Mouse (Mus musculus) MEL (cell line): Measurements from ENCODE around the gene Itsn1. TPM values are rescaled to one million over a fixed set of nuclear protein-coding genes. Genes with fewer than 3 reads are reported as not detected.
A peak's percentile ranks its signal among the peaks of the same experiment; 100 is the strongest.

Source experiments
- DNase-seq: peaks from one replicate; pipeline ENCODE4 v3.0.0; 2011; ENCODE audit warnings: low read depth, low spot score
- H3K27ac ChIP-seq: 2 replicates; pipeline ENCODE4 v1.5.1; 2012; ENCODE audit warnings: low read depth, mild to moderate bottlenecking, control low read depth, low read length, moderate library complexity; ENCODE audit not compliant: control insufficient read depth
- H3K27me3 ChIP-seq, 2 experiments: fragments of 150-350 bp in 1 of 2; sonication (generic) in 1 of 2; 2 replicates each; pipeline ENCODE4 v1.6.1; 2012; ENCODE audit warnings: low read length in 2 of 2, mild to moderate bottlenecking in 2 of 2, improper control_type of control experiment in 1 of 2, moderate library complexity in 1 of 2; ENCODE audit not compliant: insufficient read depth in 2 of 2, control insufficient read depth in 1 of 2
- H3K36me3 ChIP-seq, 2 experiments: 2 replicates each; pipeline ENCODE4 v1.6.1; 2012 to 2014; ENCODE audit warnings: low read length in 2 of 2, improper control_type of control experiment in 1 of 2, inconsistent platforms in 1 of 2, mild to moderate bottlenecking in 1 of 2; ENCODE audit not compliant: insufficient read depth in 2 of 2, control insufficient read depth in 1 of 2
- H3K4me1 ChIP-seq, 2 experiments: fragments of 150-350 bp in 1 of 2; sonication (generic) in 1 of 2; 2 replicates each; pipeline ENCODE4 v1.6.1; 2012; ENCODE audit warnings: low read length in 2 of 2, improper control_type of control experiment in 1 of 2, mild to moderate bottlenecking in 1 of 2; ENCODE audit not compliant: insufficient read depth in 2 of 2, control insufficient read depth in 1 of 2
- H3K4me3 ChIP-seq, 2 experiments: fragments of 150-350 bp in 1 of 2; sonication (generic) in 1 of 2; 2 replicates each; pipeline ENCODE4 v1.5.1; 2012; ENCODE audit warnings: low read depth in 2 of 2, low read length in 2 of 2, mild to moderate bottlenecking in 2 of 2, moderate library complexity in 2 of 2, control low read depth in 1 of 2, improper control_type of control experiment in 1 of 2; ENCODE audit not compliant: control insufficient read depth in 1 of 2, insufficient read depth in 1 of 2
- H3K79me2 ChIP-seq: 2 replicates; pipeline ENCODE4 v1.6.1; 2012; ENCODE audit warnings: mild to moderate bottlenecking, low read length, moderate library complexity; ENCODE audit not compliant: control insufficient read depth, poor library complexity, insufficient read depth
- H3K9ac ChIP-seq: 2 replicates; pipeline ENCODE4 v1.6.1; 2012; ENCODE audit warnings: low read depth, mild to moderate bottlenecking, control low read depth, low read length, moderate library complexity; ENCODE audit not compliant: control insufficient read depth, poor library complexity, severe bottlenecking
- H3K9me3 ChIP-seq: fragments of 150-350 bp; sonication (generic); replicated peaks from 2 replicates; pipeline ENCODE4 v1.6.1; 2012; ENCODE audit warnings: mild to moderate bottlenecking, low read length, improper control_type of control experiment, moderate library complexity; ENCODE audit not compliant: insufficient read depth
- BHLHE40 ChIP-seq: IDR thresholded peaks from 2 replicates; pipeline ENCODE4 v1.6.1; 2012; ENCODE audit warnings: low read depth, mild to moderate bottlenecking, inconsistent platforms, low read length, improper control_type of control experiment, borderline replicate concordance
- CHD1 ChIP-seq: IDR thresholded peaks from 2 replicates; pipeline ENCODE4 v1.6.1; 2012; ENCODE audit warnings: low read depth, mild to moderate bottlenecking, inconsistent platforms, low read length, improper control_type of control experiment
- CTCF ChIP-seq, 3 experiments: IDR thresholded peaks in 2 of 3; conservative IDR thresholded peaks in 1 of 3; 2 replicates each; pipeline ENCODE4 v1.5.1; 2011 to 2012; ENCODE audit warnings: low read length in 3 of 3, low read depth in 2 of 3, mild to moderate bottlenecking in 2 of 3, improper control_type of control experiment in 1 of 3, inconsistent platforms in 1 of 3, mixed read lengths in 1 of 3, moderate library complexity in 1 of 3; ENCODE audit not compliant: control insufficient read depth in 1 of 3, insufficient read depth in 1 of 3, poor library complexity in 1 of 3, severe bottlenecking in 1 of 3
- ELF1 ChIP-seq: IDR thresholded peaks from 2 replicates; pipeline ENCODE4 v1.6.1; 2014; ENCODE audit warnings: low read depth, mild to moderate bottlenecking, inconsistent platforms, low read length, improper control_type of control experiment, moderate library complexity
- GATA1 ChIP-seq: IDR thresholded peaks from 2 replicates; pipeline ENCODE4 v1.6.1; 2011; ENCODE audit warnings: low read depth, low read length, improper control_type of control experiment
- HCFC1 ChIP-seq: IDR thresholded peaks from 2 replicates; pipeline ENCODE4 v1.6.1; 2012; ENCODE audit warnings: low read depth, mild to moderate bottlenecking, inconsistent platforms, low read length, improper control_type of control experiment, moderate library complexity
- MAZ ChIP-seq: IDR thresholded peaks from 2 replicates; pipeline ENCODE4 v1.6.1; 2012; ENCODE audit warnings: low read depth, mild to moderate bottlenecking, inconsistent platforms, low read length, improper control_type of control experiment
- MEF2A ChIP-seq: IDR thresholded peaks from 2 replicates; pipeline ENCODE4 v1.6.1; 2014; ENCODE audit warnings: low read depth, mild to moderate bottlenecking, inconsistent platforms, low read length, improper control_type of control experiment; ENCODE audit not compliant: poor library complexity, insufficient replicate concordance, severe bottlenecking; ENCODE audit errors: extremely low read depth
- NRF1 ChIP-seq: IDR thresholded peaks from 2 replicates; pipeline ENCODE4 v1.6.1; 2014; ENCODE audit warnings: low read depth, mild to moderate bottlenecking, inconsistent platforms, low read length, improper control_type of control experiment, moderate library complexity; ENCODE audit not compliant: poor library complexity, insufficient read depth, severe bottlenecking
- POLR2AphosphoS2 ChIP-seq: IDR thresholded peaks from 2 replicates; pipeline ENCODE4 v1.6.1; 2011; ENCODE audit warnings: low read length, improper control_type of control experiment
- POLR2AphosphoS5 ChIP-seq: IDR thresholded peaks from 2 replicates; pipeline ENCODE4 v1.6.1; 2012; ENCODE audit warnings: low read depth, borderline replicate concordance, mild to moderate bottlenecking, inconsistent platforms, low read length, moderate library complexity, mixed read lengths
- RAD21 ChIP-seq: IDR thresholded peaks from 2 replicates; pipeline ENCODE4 v1.6.1; 2011; ENCODE audit warnings: mild to moderate bottlenecking, low read depth, low read length, improper control_type of control experiment
- RCOR1 ChIP-seq: IDR thresholded peaks from 2 replicates; pipeline ENCODE4 v1.6.1; 2012; ENCODE audit warnings: low read depth, mild to moderate bottlenecking, inconsistent platforms, low read length, improper control_type of control experiment
- SMC3 ChIP-seq: IDR thresholded peaks from 2 replicates; pipeline ENCODE4 v1.6.1; 2011; ENCODE audit warnings: low read depth, low read length, improper control_type of control experiment
- TBP ChIP-seq: IDR thresholded peaks from 2 replicates; pipeline ENCODE4 v1.8.0; 2011; ENCODE audit warnings: low read depth, low read length, improper control_type of control experiment
- UBTF ChIP-seq: IDR thresholded peaks from 2 replicates; pipeline ENCODE4 v1.6.1; 2012; ENCODE audit warnings: low read depth, mild to moderate bottlenecking, inconsistent platforms, low read length, improper control_type of control experiment, moderate library complexity, borderline replicate concordance; ENCODE audit not compliant: insufficient read depth
- USF1 ChIP-seq: IDR thresholded peaks from 2 replicates; pipeline ENCODE4 v1.6.1; 2014; ENCODE audit warnings: low read depth, mild to moderate bottlenecking, inconsistent platforms, low read length, improper control_type of control experiment, moderate library complexity
- USF2 ChIP-seq, 2 experiments: IDR thresholded peaks; 2 replicates each; pipeline ENCODE4 v1.6.1; 2011 to 2012; ENCODE audit warnings: improper control_type of control experiment in 2 of 2, low read length in 2 of 2, borderline replicate concordance in 1 of 2, inconsistent platforms in 1 of 2, low read depth in 1 of 2, mild to moderate bottlenecking in 1 of 2; ENCODE audit not compliant: insufficient read depth in 1 of 2
- ZC3H11A ChIP-seq: IDR thresholded peaks from 2 replicates; pipeline ENCODE4 v1.6.1; 2012; ENCODE audit warnings: low read depth, mild to moderate bottlenecking, inconsistent platforms, low read length, improper control_type of control experiment
- ZNF384 ChIP-seq: IDR thresholded peaks from 2 replicates; pipeline ENCODE4 v1.6.1; 2012; ENCODE audit warnings: low read depth, mild to moderate bottlenecking, inconsistent platforms, low read length, improper control_type of control experiment
- polyA plus RNA-seq, 2 experiments: library from polyadenylated mRNA; stranded (reverse) in 1 of 2; unstranded in 1 of 2; fragments of >175 nt in 1 of 2; fragments of >200 nt in 1 of 2; gene quantifications; 2 replicates each; pipeline versions ENCODE4 v1.2.1 to v1.2.4; 2012; ENCODE audit warnings: low replicate concordance in 2 of 2, low read depth in 1 of 2; ENCODE audit not compliant: insufficient read length in 2 of 2, insufficient read depth in 1 of 2, missing spikeins in 1 of 2
- total RNA-seq: library from RNA; depleted of rRNA; stranded (reverse); fragments of 300-350 nt; gene quantifications from 2 replicates; pipeline ENCODE4 v1.2.3, GENCODE M21; 2012

Gene Itsn1
- total and polyA plus RNA-seq, 3 experiments: 14.7 to 36.5 TPM; not detected in 1

- TF ChIP-seq USF2 (IDR thresholded peaks at IDR 0.05; ENCODE audit: borderline replicate concordance in 1 of 2, insufficient read depth in 1 of 2, low read depth in 1 of 2, low read length in 2 of 2): no peak
- TF ChIP-seq POLR2AphosphoS5: no peak
- TF ChIP-seq ZNF384: no peak
- TF ChIP-seq MAZ: no peak
- TF ChIP-seq USF1: no peak
- no peak for TF ChIP-seq MEF2A
- TF ChIP-seq NRF1: no peak
- no peak for TF ChIP-seq GATA1
- no peaks in the 10 kb centered on the region for H3K9me3 ChIP-seq
- H3K79me2 ChIP-seq: no peaks in the 10 kb centered on the region
- no peak overlapping the region for H3K27ac ChIP-seq
- H3K27me3 ChIP-seq: no peaks in the 10 kb centered on the region
- DNase-seq: no peak
- H3K9ac ChIP-seq: no peak overlapping the region
- no peak overlapping the region for H3K4me3 ChIP-seq
- H3K36me3 ChIP-seq: no peaks in the 10 kb centered on the region; a peak in 2 of 4 replicates
- peaks cover 0 to 6% of the 10 kb centered on the region in 2 experiments; a peak in 1 of 4 replicates for H3K4me1 ChIP-seq
Observed at GRCm38 (mm10) chr16:91883636-91884035, 154.6 kb downstream of the Itsn1 start.

DNA sequence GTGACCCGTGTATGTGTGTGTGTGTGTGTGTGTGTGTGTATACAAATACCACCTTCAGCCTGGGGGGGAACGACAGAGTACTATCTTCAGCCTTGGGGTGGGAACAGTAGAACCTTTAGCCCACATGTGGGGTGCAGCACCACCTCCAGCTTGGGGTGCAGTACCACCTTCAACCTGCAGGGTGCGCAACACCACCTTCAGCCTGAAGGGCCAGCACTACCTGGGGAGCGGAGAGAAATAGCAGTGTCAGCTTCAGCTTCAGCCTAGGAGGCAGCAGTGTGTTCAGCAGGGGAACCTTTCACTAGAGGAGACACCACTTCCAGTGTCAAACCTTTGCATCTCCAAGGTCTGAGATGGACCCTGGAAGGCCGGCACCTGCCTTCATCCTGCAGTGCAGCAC lies 155.1 kb downstream of the Itsn1 start:
- H3K27ac ChIP-seq: no peak overlapping the region
- no peaks in the 10 kb centered on the region for H3K27me3 ChIP-seq
- H3K4me3 ChIP-seq: no peak overlapping the region
- H3K36me3 ChIP-seq: no peaks in the 10 kb centered on the region; a peak in 2 of 4 replicates
- H3K9ac ChIP-seq: no peak overlapping the region
- DNase-seq: peak; percentile 82
- H3K4me1 ChIP-seq: peaks cover 0 to 6% of the 10 kb centered on the region in 2 experiments; a peak in 1 of 4 replicates
- no peaks in the 10 kb centered on the region for H3K9me3 ChIP-seq
- no peak for TF ChIP-seq ELF1
- no peak for TF ChIP-seq POLR2AphosphoS2
- TF ChIP-seq CTCF (IDR thresholded peaks at IDR 0.05 in 2 of 3, conservative IDR thresholded peaks at IDR 0.05 in 1 of 3; ENCODE audit: control insufficient read depth in 1 of 3, insufficient read depth in 1 of 3, low read depth in 2 of 3, low read length in 3 of 3, poor library complexity in 1 of 3, severe bottlenecking in 1 of 3): peak; percentile 84 to 99 (median 92)
- peak; percentile 41 for TF ChIP-seq RAD21
- no peak for TF ChIP-seq CHD1
- TF ChIP-seq ZC3H11A: peak; percentile 22; the same call in 1 of the 2 replicates
- 0 out of 2 replicates have a peak, but pooled peaks have one; percentile 30 for TF ChIP-seq HCFC1
- TF ChIP-seq BHLHE40: no peak
- TF ChIP-seq SMC3: peak; percentile 60
- 0 out of 2 replicates have a peak, but pooled peaks have one; percentile 41 for TF ChIP-seq TBP
- no peak for TF ChIP-seq UBTF
- no peak for TF ChIP-seq RCOR1
- H3K79me2 ChIP-seq: no peaks in the 10 kb centered on the region
